Mouse (Mus musculus): ENCODE measurements around the gene Flywch1. TPM values are rescaled to one million over a fixed set of nuclear protein-coding genes. Genes with fewer than 3 reads are reported as not detected.

Gene Flywch1
- total and polyA plus RNA-seq, 3 experiments, result 18.8 to 28.3 (median 23.4) TPM

DNA sequence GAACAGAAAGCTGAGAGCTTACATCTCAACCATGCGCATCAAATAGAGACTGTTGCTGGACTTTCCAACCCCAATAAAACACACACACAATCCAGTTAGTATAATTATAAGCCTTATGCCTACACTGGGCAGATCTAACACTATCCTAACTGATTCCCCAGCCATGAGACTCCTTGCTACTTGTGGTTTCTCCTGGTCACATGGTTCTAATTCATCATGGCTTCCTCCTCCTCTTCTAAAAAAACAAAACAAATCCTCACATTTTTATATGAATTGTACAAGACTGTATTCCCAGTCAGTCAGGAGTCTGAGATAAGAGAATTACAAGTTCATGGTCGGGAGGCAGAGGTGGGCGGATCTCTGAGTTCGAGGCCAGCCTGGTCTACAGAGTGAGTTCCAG lies 17.6 kb upstream of the Flywch1 start:
- no peak overlapping the region for H3K9ac ChIP-seq (ENCODE audit: insufficient read depth, low read depth)
- H3K27ac ChIP-seq (ENCODE audit: insufficient read depth, low read depth), result no peak overlapping the region
- no peaks in the 10 kb centered on the region for H3K79me2 ChIP-seq (replicated peaks; ENCODE audit: control insufficient read depth, extremely low read depth, insufficient read depth, poor library complexity, severe bottlenecking)
- H3K27me3 ChIP-seq (replicated peaks), result no peaks in the 10 kb centered on the region
- no peak overlapping the region for H3K4me2 ChIP-seq (ENCODE audit: insufficient read depth, low read depth, poor library complexity, severe bottlenecking)
- dilution Hi-C loops (cut with MboI; ENCODE audit: extremely low pct_ligation_motif_present, extremely low pct_unique_long_range_greater_than_20kb, low sequenced_read_pairs), result no loop called here
- H3K9me3 ChIP-seq (replicated peaks; ENCODE audit: low read length), result no peaks in the 10 kb centered on the region
- H3K4me3 ChIP-seq (replicated peaks in 1 of 3; ENCODE audit: low read depth in 2 of 3, low read length in 2 of 3, poor library complexity in 1 of 3), result no peak overlapping the region
- TF ChIP-seq ZNF384 (IDR thresholded peaks at IDR 0.05; ENCODE audit: low read depth, low read length), result no peak
- no peak for TF ChIP-seq CHD2 (IDR thresholded peaks at IDR 0.05; ENCODE audit: low read length)
- no peak for TF ChIP-seq HCFC1 (IDR thresholded peaks at IDR 0.05; ENCODE audit: low read depth, low read length)
- TF ChIP-seq BHLHE40 (IDR thresholded peaks at IDR 0.05; ENCODE audit: low read depth, low read length), result no peak
- TF ChIP-seq JUN (IDR thresholded peaks at IDR 0.05; ENCODE audit: insufficient read depth, low read depth, low read length), result no peak
- TF ChIP-seq NRF1 (IDR thresholded peaks at IDR 0.05; ENCODE audit: low read depth, low read length), result no peak
- TF ChIP-seq JUND (conservative IDR thresholded peaks at IDR 0.05; ENCODE audit: low read depth, low read length), result no peak
- no peak for TF ChIP-seq ETS1 (conservative IDR thresholded peaks at IDR 0.05; ENCODE audit: low read depth, low read length)
- no peak for TF ChIP-seq RAD21 (IDR thresholded peaks at IDR 0.05; ENCODE audit: low read depth, low read length)
- TF ChIP-seq MAZ (IDR thresholded peaks at IDR 0.05; ENCODE audit: low read depth, low read length), result no peak
- TF ChIP-seq ZC3H11A (IDR thresholded peaks at IDR 0.05; ENCODE audit: low read depth, low read length), result no peak
- TF ChIP-seq POLR2A (IDR thresholded peaks at IDR 0.05; ENCODE audit: low read depth, low read length), result no peak
- TF ChIP-seq EP300 (IDR thresholded peaks at IDR 0.05; ENCODE audit: low read length), result no peak
- no peak for TF ChIP-seq IRF4 (IDR thresholded peaks at IDR 0.05; ENCODE audit: low read depth, low read length)
- no peaks in the 10 kb centered on the region for H3K36me3 ChIP-seq (replicated peaks in 1 of 2; ENCODE audit: control insufficient read depth in 1 of 2, insufficient read depth in 1 of 2, low read length in 1 of 2)
- in situ Hi-C loops (cut with MboI; ENCODE audit: low pct_ligation_motif_present, low pct_unique_long_range_greater_than_20kb, low sequenced_read_pairs), result no loop called here
- no peaks in the 10 kb centered on the region for H3K4me1 ChIP-seq (ENCODE audit: control insufficient read depth in 1 of 2, insufficient read depth in 2 of 2)
- no peak for DNase-seq (ENCODE audit: extremely low read depth)

DNA sequence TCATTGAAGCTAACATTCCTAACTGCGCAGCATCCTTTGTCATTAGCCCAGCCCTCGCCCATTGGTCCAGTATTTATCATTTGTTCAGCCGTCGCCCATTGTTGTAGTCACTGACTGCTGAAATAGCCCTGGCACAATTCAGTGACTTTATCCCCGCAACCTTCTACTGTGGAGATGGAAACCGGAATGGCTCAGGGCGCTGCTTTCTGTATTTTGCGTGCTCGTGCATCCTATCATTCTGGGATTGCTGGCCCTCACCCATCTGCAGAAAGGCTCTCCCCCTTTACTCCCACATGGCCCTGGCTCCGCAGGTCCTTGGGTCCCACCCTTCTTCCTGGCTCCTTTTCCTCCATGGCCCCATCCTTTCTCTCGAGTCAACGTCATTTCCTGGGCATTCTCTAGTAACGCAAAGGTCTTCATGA lies 15.1 kb upstream of the Flywch1 start:
- no peak for DNase-seq (ENCODE audit: extremely low read depth)
- TF ChIP-seq POLR2A (IDR thresholded peaks at IDR 0.05; ENCODE audit: low read depth, low read length), result no peak
- no peak for TF ChIP-seq E2F4 (IDR thresholded peaks at IDR 0.05; ENCODE audit: insufficient replicate concordance, low read depth, low read length)
- TF ChIP-seq MAX (IDR thresholded peaks at IDR 0.05; ENCODE audit: low read length), result no peak
- no peak for TF ChIP-seq SMC3 (IDR thresholded peaks at IDR 0.05; ENCODE audit: low read depth, low read length)
- TF ChIP-seq NELFE (IDR thresholded peaks at IDR 0.05; ENCODE audit: low read depth, low read length), result no peak
- TF ChIP-seq MAZ (IDR thresholded peaks at IDR 0.05; ENCODE audit: low read depth, low read length), result no peak
- no peak for TF ChIP-seq BHLHE40 (IDR thresholded peaks at IDR 0.05; ENCODE audit: low read depth, low read length)
- TF ChIP-seq ZC3H11A (IDR thresholded peaks at IDR 0.05; ENCODE audit: low read depth, low read length), result no peak
- TF ChIP-seq ZMIZ1 (IDR thresholded peaks at IDR 0.05; ENCODE audit: low read depth, low read length), result no peak
- no peak for TF ChIP-seq UBTF (IDR thresholded peaks at IDR 0.05; ENCODE audit: low read depth, low read length)
- no peak for TF ChIP-seq CHD2 (IDR thresholded peaks at IDR 0.05; ENCODE audit: low read length)
- no peak for TF ChIP-seq ELF1 (IDR thresholded peaks at IDR 0.05; ENCODE audit: low read depth, low read length)
- TF ChIP-seq GABPA (IDR thresholded peaks at IDR 0.05; ENCODE audit: insufficient replicate concordance, low read depth, low read length), result no peak
- TF ChIP-seq EP300 (IDR thresholded peaks at IDR 0.05; ENCODE audit: low read length), result no peak
- TF ChIP-seq JUN (IDR thresholded peaks at IDR 0.05; ENCODE audit: insufficient read depth, low read depth, low read length), result no peak
- Histone ChIP-seq H3K9me3 (replicated peaks; ENCODE audit: low read length) (no peaks in the 10 kb centered on the region), H3K4me3 (replicated peaks in 1 of 3; ENCODE audit: low read depth in 2 of 3, low read length in 2 of 3, poor library complexity in 1 of 3) (no peak overlapping the region), H3K4me2 (ENCODE audit: insufficient read depth, low read depth, poor library complexity, severe bottlenecking) (no peak overlapping the region), H3K9ac (ENCODE audit: insufficient read depth, low read depth) (no peak overlapping the region), H3K36me3 (replicated peaks in 1 of 2; ENCODE audit: control insufficient read depth in 1 of 2, insufficient read depth in 1 of 2, low read length in 1 of 2) (no peaks in the 10 kb centered on the region), H3K27ac (ENCODE audit: insufficient read depth, low read depth) (no peak overlapping the region), H3K27me3 (replicated peaks) (no peaks in the 10 kb centered on the region), H3K79me2 (replicated peaks; ENCODE audit: control insufficient read depth, extremely low read depth, insufficient read depth, poor library complexity, severe bottlenecking) (no peaks in the 10 kb centered on the region), H3K4me1 (ENCODE audit: control insufficient read depth in 1 of 2, insufficient read depth in 2 of 2) (peaks cover 0 to 7% of the 10 kb centered on the region in 2 experiments; a peak in 3 of 4 replicates)
- dilution Hi-C loops (cut with MboI; ENCODE audit: extremely low pct_ligation_motif_present, extremely low pct_unique_long_range_greater_than_20kb, low sequenced_read_pairs), result no loop called here
- in situ Hi-C loops (cut with MboI; ENCODE audit: low pct_ligation_motif_present, low pct_unique_long_range_greater_than_20kb, low sequenced_read_pairs), result no loop called here
